Mouse (Mus musculus): Measurements from ENCODE around the gene Dmbt1. TPM values are rescaled to one million over a fixed set of nuclear protein-coding genes. Genes with fewer than 3 reads are reported as not detected.

The Dmbt1 gene
- polyA plus RNA-seq, 1 experiment = not detected

GRCm38 (mm10) chr7:130991174-130991789 is 40.6 kb upstream of the Dmbt1 start:
- no peak overlapping the region for H3K27ac ChIP-seq (ENCODE audit: control insufficient read depth, insufficient read depth, low read depth, low read length, poor library complexity)
- WGBS = 85% methylated on average over 13 of the region's 13 CpGs
- TF ChIP-seq POLR2A (IDR thresholded peaks at IDR 0.05; ENCODE audit: borderline replicate concordance, control insufficient read depth, low read depth, low read length) = no peak
- no peaks in the 10 kb centered on the region for H3K4me1 ChIP-seq (ENCODE audit: control insufficient read depth, insufficient read depth, low read length)
- H3K4me3 ChIP-seq (replicated peaks; ENCODE audit: control insufficient read depth, low read depth, low read length) = no peak overlapping the region

- TF ChIP-seq CTCF (IDR thresholded peaks at IDR 0.05; ENCODE audit: control insufficient read depth, insufficient read depth, low read length) = no peak
- TF ChIP-seq POLR2A (IDR thresholded peaks at IDR 0.05; ENCODE audit: borderline replicate concordance, control insufficient read depth, low read depth, low read length) = no peak
- no peak overlapping the region for H3K27ac ChIP-seq (ENCODE audit: control insufficient read depth, insufficient read depth, low read depth, low read length, poor library complexity)
- H3K4me3 ChIP-seq (replicated peaks; ENCODE audit: control insufficient read depth, low read depth, low read length) = no peak overlapping the region
- 55% methylated on average over 8 of the region's 8 CpGs for WGBS
- no peaks in the 10 kb centered on the region for H3K4me1 ChIP-seq (ENCODE audit: control insufficient read depth, insufficient read depth, low read length)
Measured at GRCm38 (mm10) chr7:130993907-130994306, 37.9 kb upstream of the Dmbt1 start.

GRCm38 (mm10) chr7:131001976-131002726 is 29.7 kb upstream of the Dmbt1 start:
- TF ChIP-seq CTCF (IDR thresholded peaks at IDR 0.05; ENCODE audit: control insufficient read depth, insufficient read depth, low read length) (no peak), POLR2A (IDR thresholded peaks at IDR 0.05; ENCODE audit: borderline replicate concordance, control insufficient read depth, low read depth, low read length) (no peak)
- WGBS = 77% methylated on average over 12 of the region's 12 CpGs

GRCm38 (mm10) chr7:131004071-131004470 is 27.8 kb upstream of the Dmbt1 start:
- no peak overlapping the region for H3K27ac ChIP-seq (ENCODE audit: control insufficient read depth, insufficient read depth, low read depth, low read length, poor library complexity)
- TF ChIP-seq CTCF (IDR thresholded peaks at IDR 0.05; ENCODE audit: control insufficient read depth, insufficient read depth, low read length) (no peak), POLR2A (IDR thresholded peaks at IDR 0.05; ENCODE audit: borderline replicate concordance, control insufficient read depth, low read depth, low read length) (no peak)
- H3K4me3 ChIP-seq (replicated peaks; ENCODE audit: control insufficient read depth, low read depth, low read length) = no peak overlapping the region
- 80% methylated on average over 5 of the region's 5 CpGs for WGBS
- H3K4me1 ChIP-seq (ENCODE audit: control insufficient read depth, insufficient read depth, low read length) = no peaks in the 10 kb centered on the region; the same call in 1 of the 2 replicates

More at GRCm38 (mm10) chr7:131001976-131002726, 29.7 kb upstream of the Dmbt1 start:
- Histone ChIP-seq H3K27ac (ENCODE audit: control insufficient read depth, insufficient read depth, low read depth, low read length, poor library complexity) (no peak overlapping the region), H3K4me3 (replicated peaks; ENCODE audit: control insufficient read depth, low read depth, low read length) (no peak overlapping the region), H3K4me1 (ENCODE audit: control insufficient read depth, insufficient read depth, low read length) (no peaks in the 10 kb centered on the region)

- no peaks in the 10 kb centered on the region; the same call in 1 of the 2 replicates for H3K4me1 ChIP-seq (ENCODE audit: control insufficient read depth, insufficient read depth, low read length)
- no peak for TF ChIP-seq CTCF (IDR thresholded peaks at IDR 0.05; ENCODE audit: control insufficient read depth, insufficient read depth, low read length)
- no peak for TF ChIP-seq POLR2A (IDR thresholded peaks at IDR 0.05; ENCODE audit: borderline replicate concordance, control insufficient read depth, low read depth, low read length)
- H3K4me3 ChIP-seq (replicated peaks; ENCODE audit: control insufficient read depth, low read depth, low read length) = no peak overlapping the region
- 94% methylated on average over 2 of the region's 2 CpGs for WGBS
- no peak overlapping the region for H3K27ac ChIP-seq (ENCODE audit: control insufficient read depth, insufficient read depth, low read depth, low read length, poor library complexity)
Measured at GRCm38 (mm10) chr7:131007221-131007620, 24.6 kb upstream of the Dmbt1 start.

GRCm38 (mm10) chr7:131009178-131009577 is 22.7 kb upstream of the Dmbt1 start:
- WGBS = 73% methylated on average over 5 of the region's 5 CpGs
- TF ChIP-seq CTCF (IDR thresholded peaks at IDR 0.05; ENCODE audit: control insufficient read depth, insufficient read depth, low read length) (no peak), POLR2A (IDR thresholded peaks at IDR 0.05; ENCODE audit: borderline replicate concordance, control insufficient read depth, low read depth, low read length) (no peak)
- Histone ChIP-seq H3K27ac (ENCODE audit: control insufficient read depth, insufficient read depth, low read depth, low read length, poor library complexity) (no peak overlapping the region), H3K4me3 (replicated peaks; ENCODE audit: control insufficient read depth, low read depth, low read length) (no peak overlapping the region), H3K4me1 (ENCODE audit: control insufficient read depth, insufficient read depth, low read length) (no peaks in the 10 kb centered on the region; the same call in 1 of the 2 replicates)

- Histone ChIP-seq H3K4me1 (ENCODE audit: control insufficient read depth, insufficient read depth, low read length) (no peaks in the 10 kb centered on the region; the same call in 1 of the 2 replicates), H3K27ac (ENCODE audit: control insufficient read depth, insufficient read depth, low read depth, low read length, poor library complexity) (no peak overlapping the region), H3K4me3 (replicated peaks; ENCODE audit: control insufficient read depth, low read depth, low read length) (no peak overlapping the region)
- TF ChIP-seq CTCF (IDR thresholded peaks at IDR 0.05; ENCODE audit: control insufficient read depth, insufficient read depth, low read length) = no peak
- no peak for TF ChIP-seq POLR2A (IDR thresholded peaks at IDR 0.05; ENCODE audit: borderline replicate concordance, control insufficient read depth, low read depth, low read length)
- 51% methylated on average over 1 of the region's 1 CpGs for WGBS
Measured at GRCm38 (mm10) chr7:131011901-131012300, 20.0 kb upstream of the Dmbt1 start.

GRCm38 (mm10) chr7:131019181-131019580 is 12.7 kb upstream of the Dmbt1 start:
- H3K4me3 ChIP-seq (replicated peaks; ENCODE audit: control insufficient read depth, low read depth, low read length) = no peak overlapping the region
- 70% methylated on average over 2 of the region's 2 CpGs for WGBS
- H3K27ac ChIP-seq (ENCODE audit: control insufficient read depth, insufficient read depth, low read depth, low read length, poor library complexity) = no peak overlapping the region
- TF ChIP-seq CTCF (IDR thresholded peaks at IDR 0.05; ENCODE audit: control insufficient read depth, insufficient read depth, low read length) (no peak), POLR2A (IDR thresholded peaks at IDR 0.05; ENCODE audit: borderline replicate concordance, control insufficient read depth, low read depth, low read length) (no peak)
- H3K4me1 ChIP-seq (ENCODE audit: control insufficient read depth, insufficient read depth, low read length) = no peaks in the 10 kb centered on the region
